Mouse (Mus musculus): ENCODE measurements around the gene Ttll1. TPM values are rescaled to one million over a fixed set of nuclear protein-coding genes. Genes with fewer than 3 reads are reported as not detected.

The Ttll1 gene
- polyA plus RNA-seq, 1 experiment from 2014 or later, result 74.7 TPM

- Histone ChIP-seq H3K36me3 (replicated peaks; ENCODE audit: control insufficient read depth, insufficient read depth) (0 out of 2 replicates have a peak, but pooled peaks cover 8% of the 10 kb centered on the region), H3K9ac (no peak overlapping the region), H3K4me3 (replicated peaks; ENCODE audit: low read length) (no peak overlapping the region), H3K27me3 (ENCODE audit: control insufficient read depth, insufficient read depth, low read length) (no peaks in the 10 kb centered on the region), H3K27ac (no peak overlapping the region), H3K4me2 (replicated peaks) (no peak overlapping the region), H3K9me3 (ENCODE audit: control insufficient read depth, low read length) (no peaks in the 10 kb centered on the region), H3K4me1 (replicated peaks; ENCODE audit: control insufficient read depth, insufficient read depth, low read length) (no peaks in the 10 kb centered on the region)
- WGBS, result 78% methylated on average over 3 of the region's 3 CpGs
- ATAC-seq (ENCODE audit: low FRiP score), result no peak
- DNase-seq (ENCODE audit: low spot score), result no peak
Measured at GRCm38 (mm10) chr15:83478096-83478495, 32.6 kb downstream of the Ttll1 start.

GRCm38 (mm10) chr15:83476593-83477273 lies 34.0 kb downstream of the Ttll1 start:
- H3K9me3 ChIP-seq (ENCODE audit: control insufficient read depth, low read length), result no peaks in the 10 kb centered on the region
- H3K4me3 ChIP-seq (replicated peaks; ENCODE audit: low read length), result no peak overlapping the region
- no peaks in the 10 kb centered on the region for H3K36me3 ChIP-seq (replicated peaks; ENCODE audit: control insufficient read depth, insufficient read depth)
- no peak overlapping the region for H3K27ac ChIP-seq
- H3K4me1 ChIP-seq (replicated peaks; ENCODE audit: control insufficient read depth, insufficient read depth, low read length), result no peaks in the 10 kb centered on the region
- H3K27me3 ChIP-seq (ENCODE audit: control insufficient read depth, insufficient read depth, low read length), result no peaks in the 10 kb centered on the region
- WGBS, result 86% methylated on average over 12 of the region's 12 CpGs
- no peak for DNase-seq (ENCODE audit: low spot score)
- H3K9ac ChIP-seq, result no peak overlapping the region
- H3K4me2 ChIP-seq (replicated peaks), result no peak overlapping the region
- no peak for ATAC-seq (ENCODE audit: low FRiP score)

- H3K4me3 ChIP-seq (replicated peaks; ENCODE audit: low read length), result no peak overlapping the region
- H3K27ac ChIP-seq, result no peak overlapping the region
- no peaks in the 10 kb centered on the region for H3K9me3 ChIP-seq (ENCODE audit: control insufficient read depth, low read length)
- no peak overlapping the region for H3K4me2 ChIP-seq (replicated peaks)
- 37% methylated on average over 5 of the region's 5 CpGs for WGBS
- H3K9ac ChIP-seq, result no peak overlapping the region
- no peak for DNase-seq (ENCODE audit: low spot score)
- ATAC-seq (ENCODE audit: low FRiP score), result no peak
- no peaks in the 10 kb centered on the region for H3K4me1 ChIP-seq (replicated peaks; ENCODE audit: control insufficient read depth, insufficient read depth, low read length)
- H3K27me3 ChIP-seq (ENCODE audit: control insufficient read depth, insufficient read depth, low read length), result no peaks in the 10 kb centered on the region
- H3K36me3 ChIP-seq (replicated peaks; ENCODE audit: control insufficient read depth, insufficient read depth), result no peaks in the 10 kb centered on the region
Measured at GRCm38 (mm10) chr15:83474466-83474836, 36.2 kb downstream of the Ttll1 start.

GRCm38 (mm10) chr15:83473832-83474465 lies 36.7 kb downstream of the Ttll1 start:
- Histone ChIP-seq H3K4me3 (replicated peaks; ENCODE audit: low read length) (no peak overlapping the region), H3K4me2 (replicated peaks) (no peak overlapping the region), H3K9me3 (ENCODE audit: control insufficient read depth, low read length) (no peaks in the 10 kb centered on the region), H3K9ac (no peak overlapping the region), H3K27ac (no peak overlapping the region), H3K36me3 (replicated peaks; ENCODE audit: control insufficient read depth, insufficient read depth) (no peaks in the 10 kb centered on the region), H3K27me3 (ENCODE audit: control insufficient read depth, insufficient read depth, low read length) (no peaks in the 10 kb centered on the region), H3K4me1 (replicated peaks; ENCODE audit: control insufficient read depth, insufficient read depth, low read length) (no peaks in the 10 kb centered on the region)
- DNase-seq (ENCODE audit: low spot score) (no peak), ATAC-seq (ENCODE audit: low FRiP score) (no peak)
- 78% methylated on average over 10 of the region's 10 CpGs for WGBS

- Histone ChIP-seq H3K9me3 (ENCODE audit: control insufficient read depth, low read length) (no peaks in the 10 kb centered on the region), H3K9ac (no peak overlapping the region), H3K27me3 (ENCODE audit: control insufficient read depth, insufficient read depth, low read length) (no peaks in the 10 kb centered on the region), H3K4me3 (replicated peaks; ENCODE audit: low read length) (no peak overlapping the region), H3K4me1 (replicated peaks; ENCODE audit: control insufficient read depth, insufficient read depth, low read length) (no peaks in the 10 kb centered on the region), H3K27ac (no peak overlapping the region), H3K36me3 (replicated peaks; ENCODE audit: control insufficient read depth, insufficient read depth) (no peaks in the 10 kb centered on the region), H3K4me2 (replicated peaks) (no peak overlapping the region)
- ATAC-seq (ENCODE audit: low FRiP score) (no peak), DNase-seq (ENCODE audit: low spot score) (no peak)
- 86% methylated on average over 1 of the region's 1 CpGs for WGBS
Measured at GRCm38 (mm10) chr15:83473251-83473650, 37.4 kb downstream of the Ttll1 start.

GRCm38 (mm10) chr15:83471476-83471875 lies 39.2 kb downstream of the Ttll1 start:
- no peaks in the 10 kb centered on the region for H3K4me1 ChIP-seq (replicated peaks; ENCODE audit: control insufficient read depth, insufficient read depth, low read length)
- no peak overlapping the region for H3K4me3 ChIP-seq (replicated peaks; ENCODE audit: low read length)
- H3K27ac ChIP-seq, result no peak overlapping the region
- DNase-seq (ENCODE audit: low spot score) (no peak), ATAC-seq (ENCODE audit: low FRiP score) (peak; percentile 31; the same call in 1 of the 2 replicates)
- H3K9me3 ChIP-seq (ENCODE audit: control insufficient read depth, low read length), result no peaks in the 10 kb centered on the region
- 79% methylated on average over 7 of the region's 7 CpGs for WGBS
- no peak overlapping the region for H3K4me2 ChIP-seq (replicated peaks)
- no peak overlapping the region for H3K9ac ChIP-seq
- no peaks in the 10 kb centered on the region for H3K27me3 ChIP-seq (ENCODE audit: control insufficient read depth, insufficient read depth, low read length)
- H3K36me3 ChIP-seq (replicated peaks; ENCODE audit: control insufficient read depth, insufficient read depth), result no peaks in the 10 kb centered on the region

GRCm38 (mm10) chr15:83470443-83470842 lies 40.2 kb downstream of the Ttll1 start:
- WGBS, result 88% methylated on average over 8 of the region's 8 CpGs
- Histone ChIP-seq H3K4me3 (replicated peaks; ENCODE audit: low read length) (no peak overlapping the region), H3K36me3 (replicated peaks; ENCODE audit: control insufficient read depth, insufficient read depth) (no peaks in the 10 kb centered on the region), H3K4me1 (replicated peaks; ENCODE audit: control insufficient read depth, insufficient read depth, low read length) (no peaks in the 10 kb centered on the region), H3K4me2 (replicated peaks) (no peak overlapping the region), H3K9me3 (ENCODE audit: control insufficient read depth, low read length) (no peaks in the 10 kb centered on the region), H3K27ac (no peak overlapping the region), H3K9ac (no peak overlapping the region), H3K27me3 (ENCODE audit: control insufficient read depth, insufficient read depth, low read length) (no peaks in the 10 kb centered on the region)
- ATAC-seq (ENCODE audit: low FRiP score) (no peak), DNase-seq (ENCODE audit: low spot score) (no peak)

GRCm38 (mm10) chr15:83469279-83469821 lies 41.3 kb downstream of the Ttll1 start:
- no peak overlapping the region for H3K27ac ChIP-seq
- ATAC-seq (ENCODE audit: low FRiP score) (no peak), DNase-seq (ENCODE audit: low spot score) (no peak)
- no peaks in the 10 kb centered on the region for H3K4me1 ChIP-seq (replicated peaks; ENCODE audit: control insufficient read depth, insufficient read depth, low read length)
- no peak overlapping the region for H3K4me2 ChIP-seq (replicated peaks)
- H3K9ac ChIP-seq, result no peak overlapping the region
- no peaks in the 10 kb centered on the region for H3K9me3 ChIP-seq (ENCODE audit: control insufficient read depth, low read length)
- WGBS, result 73% methylated on average over 6 of the region's 6 CpGs
- no peak overlapping the region for H3K4me3 ChIP-seq (replicated peaks; ENCODE audit: low read length)
- H3K36me3 ChIP-seq (replicated peaks; ENCODE audit: control insufficient read depth, insufficient read depth), result no peaks in the 10 kb centered on the region
- H3K27me3 ChIP-seq (ENCODE audit: control insufficient read depth, insufficient read depth, low read length), result no peaks in the 10 kb centered on the region

GRCm38 (mm10) chr15:83467232-83467966 lies 43.3 kb downstream of the Ttll1 start:
- ATAC-seq (ENCODE audit: low FRiP score) (no peak), DNase-seq (ENCODE audit: low spot score) (no peak)
- Histone ChIP-seq H3K4me3 (replicated peaks; ENCODE audit: low read length) (no peak overlapping the region), H3K9ac (no peak overlapping the region), H3K27ac (no peak overlapping the region), H3K4me1 (replicated peaks; ENCODE audit: control insufficient read depth, insufficient read depth, low read length) (peaks cover 7% of the 10 kb centered on the region; the same call in 1 of the 2 replicates), H3K36me3 (replicated peaks; ENCODE audit: control insufficient read depth, insufficient read depth) (no peaks in the 10 kb centered on the region), H3K27me3 (ENCODE audit: control insufficient read depth, insufficient read depth, low read length) (no peaks in the 10 kb centered on the region), H3K4me2 (replicated peaks) (no peak overlapping the region), H3K9me3 (ENCODE audit: control insufficient read depth, low read length) (no peaks in the 10 kb centered on the region)
- 89% methylated on average over 9 of the region's 9 CpGs for WGBS
